Mouse (Mus musculus) liver, postnatal 0 days (tissue): ENCODE data around the gene Mylip. TPM values are rescaled to one million over a fixed set of nuclear protein-coding genes. Genes with fewer than 3 reads are reported as not detected.

Experiments used
- ATAC-seq: fragments of 200-750 bp; cut with Nextera tagmentation; 2 replicates; pipeline ENCODE4 v1.8.0; 2017; ENCODE audit warnings: mild to moderate bottlenecking, moderate library complexity
- DNase-seq: peaks from one replicate; pipeline ENCODE4 v3.0.0-alpha.2; 2016
- H3K27ac ChIP-seq: fragments of 300-500 bp; sonication (generic); 2 replicates; pipeline ENCODE4 v1.5.1; 2014; ENCODE audit warnings: antibody characterized with exemption, moderate library complexity, mild to moderate bottlenecking, low read depth
- H3K27me3 ChIP-seq: fragments of 300-500 bp; sonication (generic); 2 replicates; pipeline ENCODE4 v1.6.1; 2014; ENCODE audit warnings: low read length, control low read depth, mixed read lengths; ENCODE audit not compliant: insufficient read depth
- H3K36me3 ChIP-seq: fragments of 300-500 bp; sonication (generic); replicated peaks from 2 replicates; pipeline ENCODE4 v1.6.1; 2014; ENCODE audit warnings: mild to moderate bottlenecking, control low read depth, low read length, moderate library complexity, mixed read lengths; ENCODE audit not compliant: insufficient read depth
- H3K4me1 ChIP-seq: fragments of 300-500 bp; sonication (generic); 2 replicates; pipeline ENCODE4 v1.6.1; 2014; ENCODE audit warnings: antibody characterized with exemption, mild to moderate bottlenecking, control low read depth; ENCODE audit not compliant: insufficient read depth
- H3K4me2 ChIP-seq: fragments of 300-500 bp; sonication (generic); 2 replicates; pipeline ENCODE4 v1.6.1; 2014; ENCODE audit warnings: low read depth, mild to moderate bottlenecking, low read length, moderate library complexity, mixed read lengths
- H3K4me3 ChIP-seq: fragments of 300-500 bp; sonication (generic); 2 replicates; pipeline ENCODE4 v1.5.1; 2014; ENCODE audit warnings: low read depth, low read length
- H3K9ac ChIP-seq: fragments of 300-500 bp; sonication (generic); replicated peaks from 2 replicates; pipeline ENCODE4 v1.6.1; 2014; ENCODE audit warnings: mild to moderate bottlenecking, moderate library complexity
- H3K9me3 ChIP-seq: fragments of 300-500 bp; sonication (generic); 2 replicates; pipeline ENCODE4 v1.6.1; 2016; ENCODE audit warnings: mild to moderate bottlenecking, control low read depth, low read length, mixed read lengths
- CTCF ChIP-seq: sonication (generic); IDR thresholded peaks from 2 replicates; pipeline ENCODE4 v1.5.1; 2016; ENCODE audit warnings: antibody characterized with exemption, low read depth
- EP300 ChIP-seq: IDR thresholded peaks from 2 replicates; pipeline ENCODE4 v1.6.1; 2016; ENCODE audit warnings: antibody characterized with exemption, low read depth, mild to moderate bottlenecking
- WGBS: fragments of 180-500 bp; shearing (Covaris S2); extraction: QIAGEN DNeasy Blood & Tissue Kit; methylation state at CpG from one replicate; pipeline ENCODE4 v1.1.7; 2014; ENCODE audit not compliant: insufficient replicate concordance; 5-methylcytosine and 5-hydroxymethylcytosine counted together
- polyA plus RNA-seq: library from polyadenylated mRNA; unstranded; fragments of >200 nt; fragmentation: Nextera tagmentation; extraction: Ambion mirVana; gene quantifications from 2 replicates; pipeline ENCODE4 v1.2.1, GENCODE M21; 2015

Gene Mylip
- polyA plus RNA-seq, 1 experiment from 2014 or later, result 7.4 TPM

- Histone ChIP-seq H3K4me1 (peaks cover 27% of the 10 kb centered on the region), H3K4me2 (peak overlapping the region; percentile 13; the same call in 1 of the 2 replicates), H3K4me3 (no peak overlapping the region), H3K27ac (no peak overlapping the region), H3K9ac (no peak overlapping the region), H3K9me3 (no peaks in the 10 kb centered on the region), H3K36me3 (peaks cover 43% of the 10 kb centered on the region), H3K27me3 (0 out of 2 replicates have a peak, but pooled peaks cover 5% of the 10 kb centered on the region)
- ATAC-seq, result no peak
- WGBS, result 66% methylated on average over 8 of the region's 8 CpGs
- TF ChIP-seq CTCF (no peak), EP300 (no peak)
- DNase-seq, result no peak
Observed at GRCm38 (mm10) chr13:45394221-45394768, 4.8 kb downstream of the Mylip start.

- no peak for ATAC-seq
- peaks cover 31% of the 10 kb centered on the region for H3K4me1 ChIP-seq
- H3K9ac ChIP-seq, result no peak overlapping the region
Observed at GRCm38 (mm10) chr13:45396724-45397123, 7.2 kb downstream of the Mylip start.

GRCm38 (mm10) chr13:45397240-45397639, 7.7 kb downstream of the Mylip start:
- H3K4me1 ChIP-seq, result peaks cover 31% of the 10 kb centered on the region

More at GRCm38 (mm10) chr13:45396724-45397123, 7.2 kb downstream of the Mylip start:
- WGBS, result 88% methylated on average over 8 of the region's 8 CpGs
- Histone ChIP-seq H3K9me3 (no peaks in the 10 kb centered on the region), H3K27me3 (0 out of 2 replicates have a peak, but pooled peaks cover 9% of the 10 kb centered on the region), H3K4me2 (no peak overlapping the region), H3K36me3 (peaks cover 46% of the 10 kb centered on the region), H3K27ac (no peak overlapping the region), H3K4me3 (no peak overlapping the region)
- TF ChIP-seq EP300, result no peak
- no peak for TF ChIP-seq CTCF
- DNase-seq, result no peak

GRCm38 (mm10) chr13:45397896-45398805, 8.6 kb downstream of the Mylip start:
- WGBS, result 82% methylated on average over 19 of the region's 21 CpGs
- H3K27ac ChIP-seq, result no peak overlapping the region
- no peak for ATAC-seq
- H3K27me3 ChIP-seq, result 0 out of 2 replicates have a peak, but pooled peaks cover 14% of the 10 kb centered on the region
- H3K4me2 ChIP-seq, result no peak overlapping the region
- no peak for DNase-seq
- no peak overlapping the region for H3K4me3 ChIP-seq
- peaks cover 38% of the 10 kb centered on the region for H3K36me3 ChIP-seq
- no peaks in the 10 kb centered on the region for H3K9me3 ChIP-seq
- peaks cover 29% of the 10 kb centered on the region for H3K4me1 ChIP-seq
- TF ChIP-seq EP300 (no peak), CTCF (no peak)
- H3K9ac ChIP-seq, result no peak overlapping the region

More at GRCm38 (mm10) chr13:45397240-45397639, 7.7 kb downstream of the Mylip start:
- DNase-seq (no peak), ATAC-seq (no peak)
- no peaks in the 10 kb centered on the region for H3K9me3 ChIP-seq
- 62% methylated on average over 5 of the region's 5 CpGs for WGBS
- no peak for TF ChIP-seq CTCF
- no peak for TF ChIP-seq EP300
- no peak overlapping the region for H3K9ac ChIP-seq
- peaks cover 41% of the 10 kb centered on the region for H3K36me3 ChIP-seq
- H3K4me3 ChIP-seq, result no peak overlapping the region
- H3K4me2 ChIP-seq, result no peak overlapping the region
- H3K27ac ChIP-seq, result no peak overlapping the region
- 0 out of 2 replicates have a peak, but pooled peaks cover 14% of the 10 kb centered on the region for H3K27me3 ChIP-seq

- Histone ChIP-seq H3K4me2 (no peak overlapping the region), H3K27ac (no peak overlapping the region), H3K4me1 (peaks cover 33% of the 10 kb centered on the region), H3K27me3 (peaks cover 16% of the 10 kb centered on the region; the same call in 1 of the 2 replicates), H3K9me3 (no peaks in the 10 kb centered on the region), H3K36me3 (peaks cover 39% of the 10 kb centered on the region), H3K9ac (no peak overlapping the region), H3K4me3 (no peak overlapping the region)
- ATAC-seq (no peak), DNase-seq (no peak)
- WGBS, result 82% methylated on average over 7 of the region's 7 CpGs
- TF ChIP-seq EP300 (no peak), CTCF (no peak)
Observed at GRCm38 (mm10) chr13:45400700-45401099, 11.2 kb downstream of the Mylip start.

GRCm38 (mm10) chr13:45401816-45402215, 12.3 kb downstream of the Mylip start:
- H3K4me1 ChIP-seq, result peaks cover 42% of the 10 kb centered on the region
- no peak overlapping the region for H3K9ac ChIP-seq
- no peaks in the 10 kb centered on the region for H3K9me3 ChIP-seq
- H3K27ac ChIP-seq, result no peak overlapping the region
- no peak overlapping the region for H3K4me3 ChIP-seq
- WGBS, result 76% methylated on average over 7 of the region's 7 CpGs
- H3K4me2 ChIP-seq, result no peak overlapping the region
- no peak for DNase-seq
- H3K27me3 ChIP-seq, result peaks cover 16% of the 10 kb centered on the region; the same call in 1 of the 2 replicates
- TF ChIP-seq CTCF (no peak), EP300 (no peak)
- H3K36me3 ChIP-seq, result peaks cover 40% of the 10 kb centered on the region
- no peak for ATAC-seq
